Mouse (Mus musculus) liver, adult 2 months (tissue): ENCODE data around the gene Gpr62.

Source experiments
- CTCF ChIP-seq: fragments of 200-500 bp; IDR thresholded peaks from 2 replicates; pipeline ENCODE4 v1.5.1; 2011; ENCODE audit warnings: low read depth, low read length, control low read depth
- POLR2A ChIP-seq: fragments of 200-500 bp; IDR thresholded peaks from 2 replicates; pipeline ENCODE4 v1.6.1; 2011; ENCODE audit warnings: low read length, control low read depth; ENCODE audit not compliant: insufficient read depth; ENCODE audit errors: extremely low read depth

GRCm38 (mm10) chr9:106464751-106465541 lies 792 bp downstream of the Gpr62 start:
- TF ChIP-seq CTCF (no peak), POLR2A (no peak)
